Mouse (Mus musculus): ENCODE measurements around the gene Psmd9.

- no peak for TF ChIP-seq E2F4 (IDR thresholded peaks at IDR 0.05; ENCODE audit: insufficient read depth)
- TF ChIP-seq POLR2A (IDR thresholded peaks at IDR 0.05; ENCODE audit: insufficient read length, low read depth) = no peak
- TF ChIP-seq MAX (IDR thresholded peaks at IDR 0.05; ENCODE audit: low read depth) = no peak
- TF ChIP-seq TCF12 (IDR thresholded peaks at IDR 0.05; ENCODE audit: insufficient read depth, poor library complexity, severe bottlenecking) = no peak
- no peak for TF ChIP-seq POLR2AphosphoS2 (IDR thresholded peaks at IDR 0.05; ENCODE audit: insufficient read length, low read depth)
- no peak for TF ChIP-seq USF1 (IDR thresholded peaks at IDR 0.05; ENCODE audit: low read depth)
- no peak for TF ChIP-seq SRF (IDR thresholded peaks at IDR 0.05; ENCODE audit: control insufficient read depth, insufficient read length, low read depth)
- TF ChIP-seq MYOG (IDR thresholded peaks at IDR 0.05; ENCODE audit: control insufficient read depth in 1 of 3, insufficient read depth in 1 of 3, insufficient read length in 2 of 3, low read depth in 2 of 3) = peak in 1 of 3 experiments; percentile 12
- peak; percentile 62; the same call in 1 of the 2 replicates for TF ChIP-seq CEBPB (IDR thresholded peaks at IDR 0.05; ENCODE audit: insufficient read depth, poor library complexity, severe bottlenecking)
- TF ChIP-seq TCF3 (IDR thresholded peaks at IDR 0.05; ENCODE audit: insufficient read length, low read depth) = no peak
- no peak for TF ChIP-seq MYOD1 (IDR thresholded peaks at IDR 0.05; ENCODE audit: control insufficient read depth in 1 of 3, insufficient read length in 2 of 3, low read depth in 2 of 3)
- no peak for TF ChIP-seq REST (IDR thresholded peaks at IDR 0.05; ENCODE audit: insufficient read depth, insufficient read length)
These were observed 32.8 kb downstream of the Psmd9 start for GRCm38 (mm10) chr5:123201987-123202386.
